Mouse (Mus musculus) brain, embryonic 14.5 days (tissue): ENCODE measurements around the gene Cd200r4.

Experiments
- CTCF ChIP-seq: fragments of 200-500 bp; IDR thresholded peaks from 2 replicates; pipeline ENCODE4 v1.5.1; 2012; ENCODE audit warnings: inconsistent platforms, mild to moderate bottlenecking, moderate library complexity, borderline replicate concordance; ENCODE audit not compliant: insufficient read depth, insufficient read length; ENCODE audit errors: extremely low read depth
- POLR2A ChIP-seq: fragments of 200-500 bp; IDR thresholded peaks from 2 replicates; pipeline ENCODE4 v1.6.1; 2012; ENCODE audit warnings: mild to moderate bottlenecking, inconsistent platforms, borderline replicate concordance; ENCODE audit not compliant: poor library complexity, insufficient read depth, insufficient read length, severe bottlenecking; ENCODE audit errors: extremely low read depth

GRCm38 (mm10) chr16:44866797-44867196 lies 55.3 kb downstream of the Cd200r4 start, which contains the start of gene Cd200r2:
- no peak for TF ChIP-seq POLR2A
- no peak for TF ChIP-seq CTCF
